Mouse (Mus musculus): ENCODE measurements around the gene 5430419D17Rik.

The 5430419D17Rik gene

GRCm38 (mm10) chr7:131318340-131318739 lies 144.1 kb downstream of the 5430419D17Rik start:
- no peak for DNase-seq

- DNase-seq, result no peak
Measured at GRCm38 (mm10) chr7:131322192-131322591, 148.0 kb downstream of the 5430419D17Rik start, which contains the start of gene Cuzd1. TSS of gene Cuzd1 (minus strand) at chr7:131322292.

- no peak for DNase-seq
Measured at GRCm38 (mm10) chr7:131327054-131327453, 152.9 kb downstream of the 5430419D17Rik start.

GRCm38 (mm10) chr7:131329416-131329815 lies 155.2 kb downstream of the 5430419D17Rik start, which contains the start of gene Fam24b:
TSS of gene Fam24b (minus strand) at chr7:131329516.
- no peak for DNase-seq

- DNase-seq, result no peak
Measured at GRCm38 (mm10) chr7:131331688-131332087, 157.5 kb downstream of the 5430419D17Rik start.

- DNase-seq, result no peak
Measured at GRCm38 (mm10) chr7:131333564-131333963, 159.4 kb downstream of the 5430419D17Rik start, which contains the start of gene Fam24a. TSS of gene Fam24a (plus strand) at chr7:131333864.

- no peak for DNase-seq
Measured at GRCm38 (mm10) chr7:131337502-131338068, 163.4 kb downstream of the 5430419D17Rik start.

GRCm38 (mm10) chr7:131345856-131346541 lies 171.8 kb downstream of the 5430419D17Rik start:
- DNase-seq, result no peak
